Mouse (Mus musculus): ENCODE data around the gene Sult2b1.

The Sult2b1 gene

GRCm38 (mm10) chr7:45710477-45711191 is 73.8 kb downstream of the Sult2b1 start:
- DNase-seq = no peak

DNA sequence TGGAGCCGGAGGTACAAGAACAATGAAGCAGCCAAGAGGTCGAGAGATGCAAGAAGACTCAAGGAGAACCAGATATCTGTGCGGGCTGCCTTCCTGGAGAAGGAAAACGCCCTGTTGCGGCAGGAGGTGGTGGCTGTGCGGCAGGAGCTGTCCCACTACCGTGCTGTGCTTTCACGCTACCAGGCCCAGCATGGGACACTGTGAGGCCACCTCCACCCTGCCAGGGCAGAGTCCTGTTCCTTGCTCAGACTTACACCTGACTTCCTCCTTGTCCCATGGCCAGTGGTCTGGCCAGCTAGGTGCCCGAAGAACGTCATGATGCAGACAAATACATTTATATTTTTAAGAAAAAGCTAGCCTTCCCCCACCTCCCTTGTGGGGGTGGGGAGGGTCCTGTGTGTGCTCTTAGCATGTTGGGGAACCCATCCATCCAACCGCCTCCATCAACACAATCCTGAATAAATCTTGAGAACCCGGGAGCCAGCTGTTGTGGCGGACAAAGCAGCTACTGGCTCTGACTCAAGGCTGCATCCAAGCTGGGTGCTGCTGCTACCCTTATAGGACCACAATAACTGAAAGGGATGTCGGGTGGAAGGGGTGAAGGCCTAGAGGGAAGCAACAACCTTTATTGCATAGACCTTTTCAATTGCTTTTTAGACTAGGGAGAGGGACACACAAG is 74.7 kb downstream of the Sult2b1 start:
- DNase-seq = no peak

- no peak for DNase-seq
Observed at GRCm38 (mm10) chr7:45709036-45709435, 75.4 kb downstream of the Sult2b1 start.

- peak in 1 of 2 experiments; percentile 25 for DNase-seq
Observed at GRCm38 (mm10) chr7:45708221-45708761, 76.2 kb downstream of the Sult2b1 start.

GRCm38 (mm10) chr7:45707375-45707967 is 77.0 kb downstream of the Sult2b1 start:
- peak; percentile 91 to 92 for DNase-seq

DNA sequence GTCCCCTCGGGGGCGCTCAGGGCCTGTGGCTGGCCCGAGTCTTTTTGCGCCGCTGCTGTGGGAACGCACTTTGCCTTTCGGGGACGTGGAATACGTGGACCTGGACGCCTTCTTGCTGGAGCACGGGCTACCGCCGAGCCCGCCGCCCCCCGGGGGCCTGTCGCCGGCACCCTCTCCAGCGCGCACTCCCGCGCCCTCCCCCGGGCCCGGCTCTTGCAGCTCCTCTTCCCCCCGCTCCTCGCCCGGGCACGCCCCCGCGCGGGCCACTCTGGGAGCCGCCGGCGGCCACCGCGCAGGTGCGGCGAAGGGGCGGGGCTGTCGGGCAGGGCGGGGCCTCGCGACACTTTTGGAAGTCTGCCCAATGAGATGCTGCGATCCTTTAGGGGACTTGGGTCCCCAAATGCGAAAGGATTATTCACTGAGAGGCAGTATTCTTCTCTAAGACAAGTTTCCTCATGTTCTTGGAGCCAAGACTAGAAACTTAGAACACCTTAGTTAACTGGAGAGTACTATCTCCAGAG is 77.7 kb downstream of the Sult2b1 start:
- DNase-seq = peak; percentile 85 to 88

- DNase-seq = peak in 1 of 2 experiments; percentile 56
Observed at GRCm38 (mm10) chr7:45705873-45706281, 78.6 kb downstream of the Sult2b1 start.

- no peak for DNase-seq
Observed at GRCm38 (mm10) chr7:45705443-45705864, 79.0 kb downstream of the Sult2b1 start.

- peak; percentile 93 to 98 for DNase-seq
Observed at GRCm38 (mm10) chr7:45704730-45705442, 79.6 kb downstream of the Sult2b1 start, which contains the start of gene Dbp. Gene Dbp, plus strand, starts transcription at chr7:45705088.

DNA sequence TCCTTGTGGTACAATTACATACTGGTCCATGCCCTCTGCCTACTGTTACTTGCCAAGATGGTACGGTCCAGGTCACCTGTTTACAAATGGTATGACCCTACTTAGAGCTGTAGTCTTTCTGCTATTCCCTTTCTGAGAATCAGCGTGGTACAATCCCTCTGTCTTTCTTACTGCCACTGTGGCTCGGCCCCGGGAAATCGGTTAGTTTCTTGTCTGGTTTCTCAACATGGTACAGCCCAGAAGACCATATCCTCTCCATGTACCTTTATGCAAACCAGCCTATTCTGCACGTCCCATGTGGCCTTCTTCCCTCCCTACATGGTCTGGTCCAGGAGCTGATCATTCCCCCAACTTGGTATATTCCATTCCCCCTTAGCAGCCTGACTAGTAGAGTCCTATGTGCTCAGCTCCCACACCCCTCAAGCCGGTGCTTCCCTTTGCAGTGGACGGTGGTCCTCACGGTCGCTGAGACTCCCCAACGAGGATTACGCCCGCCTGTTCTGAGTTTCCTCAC is 80.4 kb downstream of the Sult2b1 start:
- DNase-seq = peak in 1 of 2 experiments; percentile 51

GRCm38 (mm10) chr7:45703521-45704033 is 80.9 kb downstream of the Sult2b1 start:
- no peak for DNase-seq

- DNase-seq = no peak
Observed at GRCm38 (mm10) chr7:45702809-45703520, 81.5 kb downstream of the Sult2b1 start.

GRCm38 (mm10) chr7:45702316-45702715 is 82.2 kb downstream of the Sult2b1 start:
- DNase-seq = no peak

GRCm38 (mm10) chr7:45701607-45702006 is 82.9 kb downstream of the Sult2b1 start:
- no peak for DNase-seq

DNA sequence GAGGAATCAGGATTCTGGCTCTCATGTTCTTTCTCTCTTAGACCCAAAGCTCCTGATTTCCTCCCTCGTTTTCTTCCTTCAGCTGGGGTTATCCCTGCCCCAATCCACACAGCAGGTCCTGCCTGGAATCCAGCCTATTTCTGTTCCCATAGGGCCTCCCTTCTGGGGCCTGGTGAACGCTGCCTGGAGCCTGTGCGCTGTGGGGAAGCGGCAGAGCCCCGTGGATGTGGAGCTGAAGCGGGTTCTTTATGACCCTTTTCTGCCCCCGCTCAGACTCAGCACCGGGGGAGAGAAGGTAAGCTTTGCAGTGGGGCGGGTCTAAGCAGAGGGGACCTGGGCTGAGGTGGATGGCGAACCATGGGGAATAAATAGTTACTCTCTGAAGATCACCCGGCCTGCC is 83.4 kb downstream of the Sult2b1 start:
- no peak for DNase-seq

GRCm38 (mm10) chr7:45700301-45701015 is 84.0 kb downstream of the Sult2b1 start:
- DNase-seq = peak; percentile 53 to 73

- DNase-seq = no peak
Observed at GRCm38 (mm10) chr7:45699523-45700141, 84.8 kb downstream of the Sult2b1 start, which contains the start of gene Car11. Gene Car11, plus strand, starts transcription at chr7:45699843.

DNA sequence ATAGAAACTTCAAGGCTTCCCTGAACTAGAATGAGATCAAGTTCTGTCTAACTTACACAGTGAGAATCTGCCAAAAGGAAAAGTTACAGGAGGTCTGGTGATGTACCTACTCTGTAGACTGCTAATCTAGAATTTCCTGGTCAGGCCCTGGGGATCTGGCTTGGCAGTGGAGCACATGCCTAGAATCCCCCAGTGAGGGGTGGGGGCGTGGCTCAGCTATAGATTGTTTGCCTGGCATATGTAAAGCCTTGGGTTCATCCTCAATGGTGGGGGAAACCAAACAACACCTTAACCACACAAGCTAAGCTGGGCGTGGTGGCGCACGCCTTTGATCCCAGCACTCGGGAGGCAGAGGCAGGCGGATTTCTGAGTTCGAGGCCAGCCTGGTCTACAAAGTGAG is 86.6 kb downstream of the Sult2b1 start:
- no peak for DNase-seq

DNA sequence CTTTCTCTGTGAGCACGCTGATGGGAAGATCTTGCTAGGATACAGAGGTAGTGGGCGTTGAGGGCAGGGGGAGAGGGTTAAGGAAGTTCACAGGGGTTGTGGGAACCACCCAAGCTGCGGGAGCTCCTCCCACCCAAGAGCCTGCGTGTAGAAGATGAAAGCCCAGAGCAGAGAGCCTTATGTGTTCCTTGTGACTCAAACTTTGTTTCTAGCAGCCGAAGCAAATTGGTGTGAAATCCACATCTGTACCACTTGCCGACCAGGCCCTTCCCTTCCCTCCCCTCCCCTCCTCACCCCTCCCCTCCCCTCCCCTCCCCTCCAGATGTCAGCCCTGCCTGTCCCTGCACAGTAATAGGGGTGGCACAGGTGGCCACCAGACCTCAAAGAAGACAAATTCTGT is 89.4 kb downstream of the Sult2b1 start:
- DNase-seq = no peak

Data from spleen, adult 18-20 months (tissue).